Mouse (Mus musculus) right cerebral cortex, adult 2 months (tissue): ENCODE measurements around the gene Rps6ka5.

Source experiments
- DNase-seq, 2 experiments: peaks; one replicate each; pipeline ENCODE4 v3.0.0; 2021 to 2022; ENCODE audit warnings: low spot score in 2 of 2

Rps6ka5 gene

GRCm38 (mm10) chr12:100724606-100725457 lies 2.0 kb downstream of the Rps6ka5 start:
- peak; percentile 99 for DNase-seq

DNA sequence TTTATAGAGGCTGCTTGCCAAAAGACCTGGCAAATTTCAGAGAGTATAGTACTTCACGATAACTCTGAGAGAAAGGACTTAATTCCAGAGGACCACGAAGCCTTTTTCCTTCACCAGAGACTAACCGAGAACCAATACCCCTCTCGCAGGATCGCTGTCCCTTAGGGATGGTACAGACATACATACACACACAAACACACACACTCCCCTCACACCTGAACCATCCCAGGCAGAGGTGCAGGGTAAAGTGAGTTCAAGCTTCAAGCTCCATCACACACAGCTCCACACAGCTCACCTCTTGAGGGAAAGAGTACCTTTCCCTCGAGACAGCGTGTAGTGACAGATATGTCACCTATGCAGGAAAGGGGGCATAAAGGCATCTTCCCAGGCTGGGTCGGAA lies 2.6 kb downstream of the Rps6ka5 start:
- no peak for DNase-seq

GRCm38 (mm10) chr12:100720801-100721200 lies 6.0 kb downstream of the Rps6ka5 start:
- no peak for DNase-seq

GRCm38 (mm10) chr12:100717446-100717845 lies 9.3 kb downstream of the Rps6ka5 start:
- DNase-seq: no peak

GRCm38 (mm10) chr12:100716969-100717368 lies 9.8 kb downstream of the Rps6ka5 start:
- DNase-seq: no peak

DNA sequence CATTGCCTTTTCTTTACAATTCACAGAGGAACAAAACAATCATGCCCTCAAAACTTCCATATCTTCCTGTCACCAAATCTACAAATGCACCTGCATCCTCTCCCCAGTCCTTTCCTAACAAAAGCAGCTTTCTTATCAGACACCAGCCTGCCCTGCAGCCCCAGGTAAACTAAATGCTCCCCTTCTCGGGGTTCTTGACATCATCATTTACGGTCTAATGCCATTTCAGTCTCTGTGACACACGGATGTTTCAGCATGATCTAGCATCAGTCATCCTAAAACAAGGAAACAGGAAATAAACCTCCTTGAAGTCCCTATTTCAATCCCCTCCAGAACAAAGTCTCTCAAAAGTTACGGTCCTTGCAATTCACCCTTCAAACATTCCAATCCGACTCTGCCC lies 15.0 kb downstream of the Rps6ka5 start:
- no peak for DNase-seq

DNA sequence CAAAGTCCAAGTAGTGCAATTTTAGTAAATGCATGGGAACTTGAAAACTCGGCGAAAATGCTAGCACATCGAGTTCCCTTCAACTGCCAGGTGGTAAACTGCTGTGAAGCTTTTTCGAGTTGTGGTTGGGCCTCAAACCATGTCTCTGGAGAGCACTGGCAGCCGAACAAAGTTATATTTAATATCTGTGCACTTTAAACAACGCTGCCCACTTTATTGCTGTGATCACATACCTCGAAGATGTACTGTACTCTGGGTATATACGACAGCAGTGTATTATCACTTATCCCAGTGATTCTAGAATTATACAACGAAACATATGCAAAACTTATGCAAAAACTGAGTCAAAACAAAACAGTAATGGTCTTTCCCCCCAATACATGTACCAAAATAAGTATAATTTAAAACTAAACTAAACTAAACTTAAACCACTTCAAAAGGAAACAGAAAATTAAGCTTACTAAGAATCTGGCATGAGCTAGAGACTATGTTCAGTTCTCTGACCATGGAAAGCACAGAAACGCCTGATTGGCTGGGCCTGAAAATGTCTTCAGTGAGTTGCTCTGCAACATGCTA lies 15.6 kb downstream of the Rps6ka5 start:
- peak; percentile 11 to 16 for DNase-seq

- no peak for DNase-seq
These were observed 16.4 kb downstream of the Rps6ka5 start for GRCm38 (mm10) chr12:100710432-100710831.

GRCm38 (mm10) chr12:100707312-100707711 lies 19.5 kb downstream of the Rps6ka5 start:
- no peak for DNase-seq

DNA sequence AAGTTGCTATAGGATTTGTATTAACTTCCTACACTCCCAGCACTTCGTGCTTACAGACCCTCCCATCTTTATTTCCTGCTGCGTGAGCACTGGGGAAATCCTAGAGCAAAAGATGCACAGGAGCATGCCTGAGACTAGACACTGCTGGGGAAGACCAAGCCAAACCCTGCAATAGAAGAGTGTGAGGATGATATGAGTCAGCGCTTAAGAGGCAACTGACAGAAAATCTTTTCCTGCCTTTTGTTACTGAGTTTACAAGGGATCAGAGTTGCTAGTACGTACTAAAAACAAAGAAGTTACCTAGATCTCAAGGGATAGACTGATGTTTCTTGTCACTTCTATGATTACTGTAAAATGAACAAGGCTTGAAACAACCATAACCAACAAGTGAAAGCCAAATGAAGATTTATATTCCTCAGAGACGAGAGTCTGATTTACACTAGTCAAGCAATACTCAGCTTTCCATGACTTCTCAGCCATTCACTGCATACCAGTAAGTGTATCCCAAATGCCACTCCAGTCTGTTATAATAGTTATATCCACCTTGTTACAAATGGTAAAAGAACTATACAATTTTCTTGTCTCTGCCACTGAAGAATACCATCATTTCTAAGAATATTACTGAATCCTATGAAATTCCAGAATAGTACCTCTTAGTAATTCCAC lies 21.6 kb downstream of the Rps6ka5 start:
- DNase-seq: no peak

DNA sequence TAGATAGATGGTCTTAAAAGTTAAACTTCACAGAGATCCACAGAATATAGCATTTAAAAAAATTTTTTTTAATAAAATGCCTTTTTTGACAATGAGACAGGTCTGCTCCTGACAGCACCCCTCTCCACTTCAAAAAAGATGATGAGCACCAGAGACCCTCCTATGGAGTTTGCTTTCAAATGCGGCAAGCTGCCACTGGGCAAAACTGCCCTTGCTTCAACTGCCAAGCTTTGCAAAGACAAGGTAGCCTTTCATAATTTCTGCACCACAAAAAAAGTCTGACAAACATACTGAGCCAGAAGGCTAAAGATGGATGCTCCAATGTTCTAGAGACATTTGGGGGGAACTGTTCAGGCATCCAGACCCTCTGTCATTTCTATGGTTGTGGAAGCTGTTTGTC lies 28.8 kb downstream of the Rps6ka5 start:
- no peak for DNase-seq

DNA sequence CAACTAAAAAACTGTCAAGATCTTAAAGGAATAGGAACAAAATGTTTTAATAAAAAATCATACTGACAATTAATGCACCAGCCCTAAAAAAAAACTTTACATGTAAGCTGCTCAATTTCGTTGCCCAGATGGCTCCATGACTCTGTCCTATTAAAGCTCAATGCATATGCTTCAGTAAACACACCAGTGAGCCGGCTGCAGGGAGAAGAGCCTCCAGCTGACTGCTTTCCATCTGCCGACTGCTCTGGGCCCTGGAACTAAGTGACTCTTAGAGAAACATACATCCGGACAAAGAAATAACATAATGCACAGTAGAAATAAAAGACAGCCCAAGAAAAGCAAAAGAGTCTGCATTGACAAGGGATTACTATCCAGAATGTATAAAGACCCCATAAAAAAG lies 30.2 kb downstream of the Rps6ka5 start:
- DNase-seq: no peak

DNA sequence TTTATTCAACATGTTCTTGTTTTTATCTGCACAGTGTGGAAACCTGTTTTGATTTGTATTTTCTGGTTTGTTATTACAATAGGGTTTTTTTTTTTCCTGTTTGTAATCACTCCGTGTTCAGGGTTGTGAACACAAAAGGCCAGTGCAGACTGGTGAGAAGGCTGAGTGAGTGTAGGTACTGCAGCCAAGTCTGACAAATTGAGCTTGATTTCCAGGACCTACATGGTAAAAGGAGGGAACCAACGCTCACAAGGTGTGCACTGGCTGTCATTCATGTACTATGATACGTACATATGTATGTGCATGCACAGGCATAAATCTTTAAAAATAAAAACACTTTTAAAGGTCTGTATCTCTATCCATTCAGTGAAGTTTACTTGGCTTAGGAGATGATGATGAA lies 31.5 kb downstream of the Rps6ka5 start:
- DNase-seq: no peak

GRCm38 (mm10) chr12:100692208-100692607 lies 34.6 kb downstream of the Rps6ka5 start:
- DNase-seq: no peak

DNA sequence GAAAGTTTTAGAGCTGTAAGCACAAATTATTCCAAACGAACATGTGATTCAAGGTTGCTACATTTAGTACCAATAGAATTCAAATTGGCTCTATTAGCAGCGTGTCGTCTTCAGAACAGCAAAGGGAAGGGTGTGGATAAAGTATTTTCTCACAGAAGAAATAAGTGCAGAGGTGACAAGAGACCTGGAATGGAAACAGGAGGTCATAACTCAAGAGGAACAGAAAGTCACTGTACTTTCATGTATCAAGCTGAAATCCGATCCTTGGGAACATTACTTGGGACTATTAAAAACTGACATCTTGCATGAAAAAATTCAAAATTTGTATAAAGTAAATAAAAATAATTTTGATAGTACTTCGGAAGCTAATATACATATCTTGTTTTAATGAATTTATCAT lies 36.3 kb downstream of the Rps6ka5 start:
- no peak for DNase-seq

DNA sequence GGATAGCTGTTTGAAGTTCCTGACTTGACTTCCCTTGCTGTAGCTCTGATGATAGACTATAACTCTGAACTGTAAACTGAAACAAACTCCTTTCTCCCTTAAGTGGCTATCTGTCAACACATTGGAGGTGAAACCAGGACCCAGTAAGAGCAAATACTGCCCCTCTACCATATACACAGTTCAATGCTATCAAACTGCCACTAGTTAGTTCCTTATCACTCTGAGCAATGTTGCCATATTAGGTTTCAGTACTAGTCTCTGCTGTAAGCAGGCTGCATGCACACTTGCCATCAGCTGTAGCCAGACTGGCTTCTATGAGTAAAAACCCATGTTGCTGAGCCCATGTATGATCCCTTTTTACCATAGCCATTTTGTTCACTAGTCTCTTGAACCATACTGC lies 38.6 kb downstream of the Rps6ka5 start:
- no peak for DNase-seq

DNA sequence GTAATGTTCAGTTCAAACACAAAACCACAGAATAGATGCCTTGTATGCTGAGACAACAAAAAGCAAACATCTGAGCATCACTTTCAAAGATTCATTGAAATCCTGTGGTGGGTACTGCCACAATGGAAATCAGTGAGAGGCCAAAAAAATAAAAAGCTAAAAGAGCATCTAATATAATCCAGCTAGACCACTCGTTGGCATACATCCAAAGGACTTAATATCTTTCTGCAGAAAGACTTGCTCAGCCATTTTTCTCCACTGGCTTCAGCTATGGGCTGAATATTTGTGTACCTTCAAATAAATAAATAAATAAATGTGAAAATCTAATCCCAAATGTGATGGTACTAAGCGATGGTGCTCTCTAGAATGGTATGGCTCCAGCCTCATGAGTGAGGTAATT lies 39.8 kb downstream of the Rps6ka5 start:
- no peak for DNase-seq

DNA sequence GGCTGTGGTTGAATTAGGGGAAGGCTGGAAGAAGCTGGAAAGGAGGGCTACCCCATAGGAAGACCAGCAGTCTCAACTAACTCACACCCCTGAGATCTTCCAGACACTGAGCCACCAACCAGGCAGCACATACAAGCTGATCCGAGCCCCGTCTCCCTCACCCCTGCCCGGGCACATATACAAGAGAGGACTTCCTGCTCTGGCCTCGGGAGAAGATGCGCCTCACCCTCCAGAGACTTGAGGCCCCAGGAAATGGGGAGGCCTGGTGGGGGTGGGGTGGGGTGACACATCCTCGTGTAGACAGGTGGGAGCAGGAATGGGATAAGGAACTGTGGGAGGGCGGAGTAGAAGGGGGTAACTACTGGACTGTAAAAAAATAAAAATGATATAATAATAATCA lies 45.0 kb downstream of the Rps6ka5 start:
- DNase-seq: no peak

DNA sequence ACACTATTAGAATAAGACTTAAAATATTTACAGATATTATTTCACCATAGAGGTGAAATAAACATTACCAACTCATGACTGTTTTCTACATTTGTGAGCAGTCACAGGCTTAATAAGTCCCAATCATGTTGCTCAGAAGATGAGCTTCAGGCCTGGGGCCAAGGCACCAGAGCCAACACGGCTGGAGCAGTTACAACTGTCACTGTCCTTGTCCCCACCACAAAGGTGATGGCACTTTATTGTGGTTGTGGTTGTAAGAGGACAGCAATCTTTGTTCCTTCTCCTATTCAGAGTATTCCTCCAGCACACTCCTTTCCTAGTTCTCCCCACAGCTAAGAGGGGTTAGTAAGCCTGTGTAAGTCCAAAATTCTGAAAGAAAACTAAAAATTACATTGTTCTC lies 45.5 kb downstream of the Rps6ka5 start:
- DNase-seq: no peak

- DNase-seq: no peak
These were observed 46.1 kb downstream of the Rps6ka5 start for GRCm38 (mm10) chr12:100680676-100681075.

DNA sequence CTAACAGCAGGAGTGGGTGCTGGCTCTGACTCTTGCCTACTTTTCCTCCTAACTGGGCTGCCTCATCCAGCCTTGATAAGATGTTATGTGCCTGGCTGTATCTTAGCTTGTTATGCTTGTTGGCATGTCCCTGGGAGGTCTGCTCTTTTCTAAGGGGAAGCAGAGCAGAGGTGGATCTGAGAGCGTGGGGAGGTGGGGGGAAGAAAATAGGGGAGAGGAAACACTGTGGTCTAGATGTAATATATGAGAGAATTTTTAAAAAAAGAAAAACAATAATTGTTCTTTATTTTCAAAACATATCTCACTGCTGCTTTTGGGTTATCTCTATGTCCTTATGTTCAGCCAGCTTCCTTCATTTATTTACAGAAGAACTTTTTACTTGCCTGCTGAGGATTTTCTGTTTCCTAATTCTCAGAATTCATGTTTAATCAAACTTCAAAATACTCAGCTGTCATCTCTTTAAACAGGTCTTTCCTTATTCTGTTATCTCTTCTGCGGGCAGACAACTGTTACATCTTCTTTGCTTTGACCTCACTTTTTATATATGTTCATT lies 56.1 kb downstream of the Rps6ka5 start:
- DNase-seq: no peak

GRCm38 (mm10) chr12:100665294-100665693 lies 61.5 kb downstream of the Rps6ka5 start:
- no peak for DNase-seq

DNA sequence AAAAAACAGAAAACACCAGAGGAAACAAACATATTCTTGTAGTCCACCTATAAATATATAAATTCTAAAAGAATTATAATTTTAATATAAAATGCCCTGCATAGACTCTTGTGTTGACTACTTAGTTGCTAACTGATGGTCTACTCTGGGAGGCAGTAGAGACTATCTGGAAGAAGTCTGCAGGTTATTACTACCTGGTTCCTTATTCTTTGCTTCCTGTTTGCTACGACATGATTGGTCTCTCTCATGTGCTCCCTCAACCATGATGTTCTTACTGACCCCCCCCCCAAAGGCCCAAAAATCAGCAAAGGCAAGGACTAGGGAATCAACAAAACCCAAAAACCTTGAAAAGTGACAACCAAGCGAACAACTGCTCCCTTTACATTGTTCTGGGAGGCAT lies 66.7 kb downstream of the Rps6ka5 start:
- DNase-seq: no peak
